Mouse (Mus musculus): ENCODE measurements at regions not wholly inside any gene's neighbourhood (a gene's known extent, or its start where the extent isn't known, plus 50 kb on each side); places are given as distances from the start of the nearest gene placed in this dataset.

DNA sequence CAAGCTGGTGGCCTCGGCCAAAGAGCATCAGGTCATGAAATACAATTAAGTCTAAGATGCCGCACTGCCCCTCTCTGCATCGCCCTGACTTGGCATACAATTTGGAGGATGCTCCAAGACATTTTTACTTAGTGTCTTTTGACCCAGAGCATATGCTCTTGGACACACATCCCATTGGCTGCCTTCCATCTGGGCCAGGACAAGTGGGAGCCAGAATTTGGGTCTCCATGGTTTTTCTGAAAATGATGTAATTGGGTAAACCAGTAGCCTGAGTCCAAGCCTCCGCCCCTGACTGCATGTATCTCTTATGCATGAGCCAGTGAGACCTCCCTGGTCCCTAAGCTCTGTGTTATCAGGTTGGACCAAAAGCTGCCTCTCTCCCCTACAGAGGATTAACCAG lies 117.1 kb upstream of the Rpl38 start:
- DNase-seq (ENCODE audit: low spot score in 2 of 2) = no peak

DNA sequence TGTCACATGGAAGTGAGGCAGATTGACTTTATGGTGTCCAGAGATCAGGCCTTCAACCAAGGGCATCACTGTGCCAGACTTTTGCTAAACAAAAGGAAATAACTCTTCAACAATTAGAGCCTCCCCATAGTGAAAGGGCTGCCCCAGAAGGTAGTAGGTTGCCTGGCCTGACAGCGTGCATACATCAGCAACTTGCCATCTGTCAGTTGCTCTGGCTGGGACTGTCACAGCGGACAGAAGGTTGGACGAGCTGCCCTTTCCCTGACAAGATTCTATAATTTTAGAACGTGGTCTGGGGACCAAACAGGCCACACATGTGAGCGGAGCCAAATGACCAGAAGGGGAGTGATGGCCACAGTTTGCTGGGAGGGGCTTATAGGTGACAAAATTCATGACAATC lies 119.7 kb upstream of the Rpl38 start:
- no peak for DNase-seq (ENCODE audit: low spot score in 2 of 2)

DNA sequence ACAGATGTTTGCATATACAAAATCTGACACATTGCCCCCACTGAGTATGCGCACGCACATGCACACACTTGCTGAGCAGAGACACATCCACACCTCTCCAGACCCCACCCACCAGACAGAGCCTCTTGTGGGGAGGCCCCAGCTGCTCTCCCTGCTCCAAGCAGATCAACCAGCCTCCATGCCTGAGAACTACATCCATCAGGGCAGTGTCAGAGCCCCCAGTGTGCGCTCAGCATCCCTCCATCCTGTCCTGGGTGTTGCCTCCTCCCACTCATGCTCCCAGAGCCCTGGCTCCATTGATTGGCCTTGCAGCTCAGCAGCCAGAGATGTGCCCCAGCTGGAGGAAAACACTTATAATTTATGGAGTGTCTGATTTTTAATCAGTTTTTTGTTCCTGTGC lies 124.1 kb upstream of the Rpl38 start:
- DNase-seq (ENCODE audit: low spot score in 2 of 2) = no peak

DNA sequence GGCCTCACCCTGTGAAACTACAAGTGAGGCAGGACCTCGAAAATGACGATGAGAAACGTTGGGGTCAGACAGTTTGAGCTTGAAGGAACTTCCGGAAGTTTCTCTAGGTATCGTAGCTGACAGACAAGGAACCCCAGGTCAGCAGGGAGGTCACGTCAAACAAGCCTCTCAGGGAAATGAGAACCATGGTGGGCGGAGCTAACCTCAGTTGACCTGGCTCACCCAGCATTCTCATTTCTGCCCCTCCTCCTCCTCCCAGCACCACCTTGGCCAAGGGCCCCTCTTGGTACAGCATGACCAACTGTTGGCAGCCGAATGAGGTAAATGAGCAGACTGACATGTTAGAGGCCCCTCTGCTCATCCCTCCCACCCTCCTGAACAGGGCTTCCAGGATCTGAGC lies 126.2 kb upstream of the Rpl38 start:
- DNase-seq (ENCODE audit: low spot score in 2 of 2) = no peak

DNA sequence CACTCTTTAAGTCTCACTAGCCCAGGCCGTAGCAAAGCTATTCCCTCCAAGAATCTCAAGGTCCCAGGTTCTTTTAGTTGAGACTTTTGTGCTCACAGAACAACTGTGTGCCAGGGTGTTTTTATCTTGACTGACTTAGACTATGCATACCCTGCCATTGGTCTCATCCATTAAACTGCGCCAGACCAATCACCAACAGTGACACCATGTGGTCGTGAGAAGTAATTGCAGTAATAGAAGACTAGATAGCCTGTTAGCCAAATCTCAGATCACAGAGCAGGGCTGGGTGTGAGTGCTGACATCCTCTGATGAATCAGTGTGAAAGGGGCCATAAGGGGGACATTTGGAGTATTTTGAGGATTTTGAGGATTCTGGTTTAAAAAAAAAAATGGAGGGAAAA lies 127.8 kb upstream of the Rpl38 start:
- DNase-seq (ENCODE audit: low spot score in 2 of 2) = no peak

DNA sequence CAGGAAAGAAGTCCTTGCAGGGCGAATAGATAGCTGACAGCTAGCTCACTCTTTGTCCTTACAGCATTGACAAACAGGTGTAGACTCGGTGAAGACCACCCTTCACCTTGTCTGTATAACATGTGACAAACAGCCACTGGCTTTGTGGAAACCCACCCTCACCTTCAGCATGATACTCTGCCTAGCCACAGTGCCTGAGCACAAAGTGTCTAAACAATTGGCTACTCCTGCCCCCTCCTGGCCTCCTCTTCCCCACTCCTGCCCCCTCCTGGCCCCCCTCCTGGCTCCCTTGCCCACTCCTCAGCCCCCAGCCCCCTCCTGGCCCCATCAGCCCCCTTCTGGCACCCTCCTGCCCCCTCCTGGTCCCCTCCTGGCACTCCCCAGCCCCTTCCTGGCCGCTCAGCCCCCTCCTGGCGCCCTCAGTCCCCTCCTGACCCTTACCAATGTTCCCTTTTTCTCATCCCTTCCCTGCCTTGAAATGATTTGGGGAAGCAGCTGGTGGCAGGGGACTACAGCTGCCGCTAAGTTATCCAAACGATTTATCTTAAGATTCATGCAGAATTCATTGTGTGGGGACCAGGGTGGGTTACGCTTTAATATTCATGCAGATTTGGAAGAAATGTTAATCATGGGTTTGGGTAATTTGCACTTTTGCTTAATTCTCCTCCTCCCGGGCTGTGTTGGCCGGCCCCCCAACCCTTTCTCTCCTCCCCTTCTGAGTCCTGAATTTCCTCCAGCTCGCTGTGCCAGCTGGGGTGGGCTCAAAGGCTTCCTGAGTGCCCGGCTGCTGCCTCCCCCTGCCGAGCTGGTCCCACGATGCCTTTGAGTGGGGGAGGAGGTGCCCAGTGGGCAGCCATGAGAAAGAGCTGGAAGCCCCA lies 131.5 kb upstream of the Rpl38 start:
- DNase-seq (ENCODE audit: low spot score in 2 of 2) = no peak

DNA sequence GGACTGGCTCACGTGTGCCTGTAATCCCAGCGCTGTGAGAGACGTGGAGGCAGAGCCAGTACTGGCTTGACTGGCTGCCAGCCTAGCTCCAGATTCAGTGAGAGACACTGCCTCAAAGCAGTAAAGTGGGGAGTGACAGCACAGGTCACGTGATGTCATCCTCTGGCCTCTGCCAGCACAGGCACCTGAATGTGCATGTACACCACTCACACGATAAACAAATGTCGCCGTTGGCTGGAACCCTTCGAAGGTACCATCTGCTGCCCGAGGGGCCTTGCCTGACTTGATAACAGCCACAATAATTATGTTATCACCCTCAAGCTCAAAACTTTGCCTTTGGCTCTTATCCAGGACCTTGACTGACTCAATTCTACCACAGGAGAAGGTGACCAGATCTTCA lies 132.4 kb upstream of the Rpl38 start:
- DNase-seq (ENCODE audit: low spot score in 2 of 2) = no peak

DNA sequence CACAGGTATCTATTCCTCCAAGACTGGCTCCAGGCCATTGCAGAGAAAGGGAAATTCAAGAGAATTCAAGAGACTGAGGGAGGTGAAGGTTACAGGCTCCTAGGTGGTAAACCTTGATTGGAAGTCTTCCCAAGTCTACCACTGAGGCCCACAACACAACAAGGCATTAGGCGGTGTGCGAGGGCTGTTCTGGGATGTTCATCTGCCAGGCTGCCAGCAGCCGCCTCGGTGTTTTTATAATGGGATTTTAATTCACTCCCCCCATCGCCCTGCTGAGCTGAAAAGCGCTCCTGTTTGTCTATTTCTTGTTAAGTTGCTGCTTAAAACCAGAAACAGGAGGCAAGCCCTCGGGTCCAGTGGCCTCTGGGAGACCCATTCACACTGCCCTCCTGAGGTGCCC lies 133.9 kb upstream of the Rpl38 start:
- no peak for DNase-seq (ENCODE audit: low spot score in 2 of 2)

DNA sequence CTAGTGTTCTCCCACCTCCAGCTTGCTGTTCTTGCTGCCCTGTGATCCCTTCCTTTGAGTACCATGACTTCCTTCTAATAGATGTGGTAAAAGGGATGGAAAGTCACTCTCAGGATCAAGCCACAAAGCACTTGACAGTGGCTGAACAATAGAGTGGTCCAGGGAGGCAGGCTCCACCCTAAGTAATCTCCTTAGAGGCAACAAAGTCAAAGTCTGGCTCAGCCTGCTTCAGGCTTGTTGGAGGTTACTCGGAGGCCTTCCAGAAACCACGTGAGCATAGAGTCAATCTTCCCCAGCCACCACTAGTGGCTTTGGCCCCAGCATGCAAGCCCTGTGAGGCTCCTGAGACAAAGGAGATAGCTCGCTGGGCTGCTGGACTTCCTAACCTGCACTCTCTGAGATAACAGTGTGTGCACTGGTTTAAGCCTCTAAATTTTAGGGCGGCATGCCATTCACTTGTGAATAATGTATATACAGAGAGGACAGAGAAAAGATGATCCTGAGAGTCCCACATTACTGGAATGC lies 137.0 kb upstream of the Rpl38 start:
- DNase-seq (ENCODE audit: low spot score in 2 of 2) = no peak

DNA sequence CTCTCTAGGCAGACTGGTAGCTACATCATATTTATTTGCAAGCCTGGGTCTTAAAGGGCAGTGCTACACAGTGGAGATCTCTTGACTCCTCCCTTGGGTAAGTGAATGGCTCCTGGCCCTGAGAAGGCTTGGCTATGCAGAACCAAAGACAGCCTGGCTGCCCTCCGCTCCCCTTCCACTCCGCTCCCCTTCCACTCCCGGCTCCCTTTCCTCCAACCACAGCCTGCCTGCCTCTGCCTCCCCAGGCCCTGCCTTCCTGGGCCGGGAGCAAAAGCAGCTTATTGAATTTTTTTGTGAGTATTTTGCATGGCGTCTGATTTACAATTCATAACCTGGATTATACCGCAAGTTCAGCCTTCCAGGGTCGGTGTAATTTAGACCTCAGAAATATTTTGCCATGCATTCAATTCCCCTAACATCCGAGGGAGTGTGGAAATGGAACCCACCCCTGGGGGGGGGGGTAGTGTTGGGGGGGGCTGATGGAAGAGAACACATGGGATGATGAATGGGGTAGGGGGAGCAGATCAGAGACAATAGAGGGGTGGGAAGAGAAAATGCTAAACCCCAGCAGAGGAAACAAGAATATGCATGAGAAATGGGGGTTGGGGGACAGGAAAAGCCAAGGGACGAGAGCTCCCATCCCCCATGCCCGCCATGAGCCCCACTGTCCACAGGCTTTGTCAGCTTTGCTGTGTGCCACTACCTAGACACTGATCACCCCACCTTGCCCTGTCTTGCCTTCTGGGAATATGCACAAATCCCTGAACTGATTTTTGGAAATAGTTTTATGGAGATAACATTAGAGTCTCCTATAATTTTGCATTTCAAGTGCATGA lies 139.2 kb upstream of the Rpl38 start:
- no peak for DNase-seq (ENCODE audit: low spot score in 2 of 2)

DNA sequence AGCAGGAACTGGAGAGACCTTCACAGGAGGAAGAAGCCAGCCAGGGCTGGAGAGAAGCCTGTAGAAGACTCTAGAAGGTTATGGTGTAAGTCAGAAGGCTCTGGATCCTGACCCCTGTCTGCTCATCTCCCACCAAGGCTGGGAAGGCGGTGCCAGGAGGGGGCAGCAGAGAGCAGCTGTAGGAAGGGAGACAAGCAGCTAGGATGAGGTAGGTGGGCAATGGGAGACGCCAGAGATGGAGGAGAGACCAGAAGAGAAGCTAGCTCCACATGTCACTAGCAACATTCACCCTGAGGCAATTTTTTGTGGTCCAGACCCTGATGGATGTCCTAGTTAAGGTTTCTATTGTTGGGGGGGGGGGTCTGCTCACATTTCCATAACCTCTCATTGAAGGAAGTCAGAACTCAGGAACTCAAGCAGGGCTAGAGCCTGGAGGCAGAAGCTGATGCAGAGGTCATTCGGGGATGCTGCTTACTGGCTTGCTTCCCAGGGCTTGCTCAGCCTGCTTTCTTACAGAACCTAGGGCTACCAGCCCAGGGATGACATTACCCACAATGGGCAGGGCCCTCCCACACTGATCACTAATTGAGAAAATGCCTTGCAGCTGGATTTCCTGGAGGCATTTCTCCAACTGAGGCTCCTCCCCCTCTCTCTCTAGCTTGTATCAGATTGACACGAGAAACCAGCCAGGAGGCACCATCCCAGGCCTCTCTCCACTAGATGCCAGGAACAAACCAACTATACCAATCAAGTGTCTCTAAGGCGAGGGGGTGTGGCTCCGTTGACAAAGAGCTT lies 144.7 kb upstream of the Rpl38 start:
- DNase-seq (ENCODE audit: low spot score in 2 of 2) = peak in 1 of 2 experiments; percentile 18

DNA sequence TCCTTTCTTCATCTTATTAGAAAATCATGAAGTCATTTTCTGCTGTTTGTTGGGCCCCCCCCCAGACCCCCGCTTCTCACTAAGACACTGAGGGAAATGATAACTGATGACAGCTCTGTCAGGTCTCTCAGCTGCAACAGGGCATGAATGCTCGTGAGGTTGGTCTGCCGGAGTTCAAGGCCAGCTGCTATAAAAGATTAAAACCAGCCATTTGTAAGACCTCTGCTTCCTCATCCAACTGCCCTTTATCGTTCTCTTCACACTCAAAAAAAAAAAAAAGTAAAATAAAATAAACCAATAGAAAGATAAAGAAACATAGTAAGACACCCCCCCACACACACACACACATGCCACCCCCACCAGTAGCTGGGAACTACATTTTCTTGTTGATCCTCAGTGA lies 153.0 kb upstream of the Rpl38 start:
- no peak for DNase-seq (ENCODE audit: low spot score in 2 of 2)

DNA sequence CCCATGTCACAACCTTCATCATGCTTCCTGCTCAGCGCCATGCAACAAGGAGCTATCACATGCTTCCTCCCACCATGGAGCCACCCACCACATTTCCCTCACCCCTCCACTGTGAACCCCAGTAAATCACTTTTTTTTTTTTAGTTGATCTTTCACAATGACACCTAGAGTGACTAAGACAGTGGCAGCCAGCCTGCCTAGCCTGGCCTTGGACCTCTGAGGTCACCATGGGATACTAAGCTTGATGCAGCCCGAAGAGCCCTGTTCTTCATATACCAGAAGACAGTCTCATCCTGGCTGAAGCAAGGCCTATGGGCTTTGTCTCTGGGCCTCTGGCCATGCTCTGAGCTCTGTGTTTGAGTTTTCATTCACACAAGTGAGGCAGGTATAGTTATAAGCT lies 154.2 kb upstream of the Rpl38 start:
- no peak for DNase-seq (ENCODE audit: low spot score in 2 of 2)

DNA sequence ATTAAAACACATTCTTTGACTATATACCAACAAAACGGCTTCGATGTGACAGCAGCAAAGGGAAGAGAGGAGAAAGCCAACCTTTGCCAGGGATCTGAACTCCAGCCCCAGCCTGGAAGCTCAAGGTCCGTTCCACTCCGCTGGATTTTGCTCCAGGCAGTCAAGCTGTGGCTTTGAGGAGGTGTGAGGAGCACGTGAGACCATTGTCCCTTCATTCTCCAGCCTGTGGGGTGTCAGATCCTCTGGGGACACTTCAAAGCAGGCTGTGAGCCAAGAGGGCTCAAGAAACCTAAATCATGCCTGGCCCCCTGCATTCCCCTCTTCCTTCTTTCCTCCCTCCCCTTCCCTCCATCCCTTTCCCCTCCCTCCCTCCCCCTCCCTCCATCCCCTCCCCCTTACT lies 154.9 kb upstream of the Rpl38 start:
- DNase-seq (ENCODE audit: low spot score in 2 of 2) = no peak

DNA sequence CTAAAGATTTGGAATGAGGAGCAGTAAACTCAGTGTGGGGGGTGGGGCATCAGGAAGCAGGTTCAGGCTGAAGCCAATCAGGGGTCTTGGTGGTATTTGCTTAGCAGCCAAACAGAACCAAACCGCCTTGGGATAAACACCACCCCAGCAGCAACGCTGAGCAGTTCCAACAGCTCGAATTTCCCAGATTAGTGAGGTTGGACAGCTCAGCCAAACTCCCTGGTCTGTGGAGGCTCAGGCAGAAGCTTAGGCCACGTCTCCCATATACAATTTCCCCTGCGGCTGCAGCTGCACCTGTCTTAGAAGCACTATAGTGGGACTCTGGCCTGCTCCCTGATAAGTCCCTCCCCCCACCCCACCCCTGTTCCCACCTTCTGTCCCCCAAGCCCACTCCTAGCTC lies 156.3 kb upstream of the Rpl38 start:
- no peak for DNase-seq (ENCODE audit: low spot score in 2 of 2)

DNA sequence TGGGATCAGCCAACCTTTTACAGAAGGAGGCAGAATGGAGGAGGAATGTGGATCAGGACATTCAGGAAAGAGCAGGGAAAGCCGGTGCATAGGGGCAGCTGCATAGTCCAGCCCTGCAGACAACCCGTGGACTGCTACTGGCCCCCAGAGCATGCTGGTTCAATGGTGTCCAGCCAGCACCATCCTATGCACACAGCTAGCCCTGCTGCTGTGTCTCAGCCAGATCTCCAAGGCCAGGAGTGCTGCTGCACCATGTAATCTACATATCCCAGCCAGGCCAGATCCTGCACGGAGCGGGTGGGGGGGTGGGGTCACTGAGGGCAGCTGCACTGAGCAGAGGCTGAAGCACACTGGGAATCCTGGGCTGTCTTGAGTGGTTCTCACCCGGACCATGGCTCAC lies 165.8 kb upstream of the Rpl38 start:
- DNase-seq (ENCODE audit: low spot score in 2 of 2) = no peak

DNA sequence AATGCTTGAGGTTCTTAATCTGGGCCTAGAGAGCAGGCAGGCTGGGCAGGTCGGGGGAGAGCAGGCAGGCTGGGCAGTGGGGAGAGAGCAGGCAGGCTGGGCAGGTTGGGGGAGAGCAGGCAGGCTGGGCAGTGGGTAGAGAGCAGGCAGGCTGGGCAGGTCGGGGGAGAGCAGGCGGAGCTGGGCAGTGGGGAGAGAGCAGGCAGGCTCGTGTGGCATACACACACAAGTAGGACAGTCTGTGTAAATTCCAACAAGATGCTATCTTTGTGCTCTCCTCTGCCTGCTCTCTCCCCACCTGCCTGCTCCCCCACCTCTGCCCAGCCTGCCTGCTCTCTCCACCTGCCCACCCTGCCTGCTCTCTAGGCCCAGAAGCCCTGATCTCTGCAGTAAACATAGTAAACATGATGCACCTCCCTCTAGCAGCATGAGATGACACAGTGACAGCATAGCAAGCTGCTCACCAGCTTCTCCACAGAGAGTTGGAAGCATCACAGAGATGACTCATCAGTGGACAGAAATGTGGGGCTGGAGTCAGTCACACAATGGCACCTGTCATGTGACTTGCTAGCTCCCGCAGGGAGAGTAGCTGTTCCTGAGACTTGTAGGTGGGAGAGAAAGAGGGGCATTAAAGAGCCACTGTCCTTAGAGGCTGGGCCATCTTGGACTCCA lies 166.3 kb upstream of the Rpl38 start:
- no peak for DNase-seq (ENCODE audit: low spot score in 2 of 2)

DNA sequence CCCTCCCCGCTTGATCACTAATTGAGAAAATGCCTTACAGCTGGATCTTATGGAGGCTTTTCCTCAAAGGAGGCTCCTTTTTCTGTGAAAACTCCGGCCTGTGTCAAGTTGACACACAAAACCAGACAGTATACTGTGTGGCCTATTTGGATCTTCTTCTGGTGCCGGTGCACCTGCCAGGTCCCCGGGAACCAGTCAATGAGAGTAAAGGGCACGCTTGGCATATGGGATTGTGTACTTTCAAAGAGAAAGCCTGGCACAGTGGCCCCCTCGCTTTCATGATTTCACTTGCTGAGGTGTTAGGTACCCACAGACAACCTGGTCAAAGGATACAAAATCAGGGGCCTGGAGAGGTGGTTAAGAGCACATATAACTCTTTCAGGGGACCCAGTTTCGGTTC lies 167.9 kb upstream of the Rpl38 start:
- no peak for DNase-seq (ENCODE audit: low spot score in 2 of 2)

DNA sequence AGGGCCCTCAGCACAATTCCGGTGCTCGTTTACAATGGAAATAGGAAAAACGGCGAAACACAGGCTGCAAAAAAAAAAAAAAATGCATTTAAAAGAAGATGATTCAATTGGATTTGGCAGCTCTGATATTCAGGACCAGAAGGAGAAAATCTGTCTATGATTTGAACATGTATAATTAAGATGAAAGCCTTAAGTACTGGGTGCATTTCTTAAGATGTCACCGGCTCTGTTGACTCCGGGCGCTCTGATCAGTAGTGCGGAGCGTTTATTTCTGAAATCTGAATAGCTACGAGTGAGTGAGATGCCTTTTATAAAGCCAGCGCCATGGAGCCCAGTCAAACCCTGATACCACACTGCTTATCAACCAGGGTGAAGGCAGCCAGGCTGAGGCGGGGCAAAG lies 168.7 kb upstream of the Rpl38 start:
- DNase-seq (ENCODE audit: low spot score in 2 of 2) = no peak

DNA sequence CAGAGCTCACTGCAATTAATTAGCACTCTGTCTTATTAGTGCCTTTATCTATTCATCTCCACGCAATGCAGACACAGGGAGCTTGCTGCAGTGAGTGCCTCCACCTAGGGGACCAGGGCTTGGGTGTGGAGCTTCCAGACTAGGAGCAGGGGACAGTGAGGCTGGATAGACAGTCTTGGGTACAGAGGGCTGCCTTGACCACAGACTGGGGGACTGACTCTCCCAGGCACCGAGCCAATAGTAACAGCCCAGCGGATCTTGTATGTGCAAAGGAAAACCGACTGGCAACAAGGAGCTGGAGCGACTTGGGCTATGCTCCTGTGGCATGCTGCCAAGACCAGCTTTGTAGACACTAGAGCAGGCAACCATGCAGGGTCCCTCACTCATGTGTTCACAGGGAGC lies 172.8 kb upstream of the Rpl38 start:
- DNase-seq (ENCODE audit: low spot score in 2 of 2) = no peak

DNA sequence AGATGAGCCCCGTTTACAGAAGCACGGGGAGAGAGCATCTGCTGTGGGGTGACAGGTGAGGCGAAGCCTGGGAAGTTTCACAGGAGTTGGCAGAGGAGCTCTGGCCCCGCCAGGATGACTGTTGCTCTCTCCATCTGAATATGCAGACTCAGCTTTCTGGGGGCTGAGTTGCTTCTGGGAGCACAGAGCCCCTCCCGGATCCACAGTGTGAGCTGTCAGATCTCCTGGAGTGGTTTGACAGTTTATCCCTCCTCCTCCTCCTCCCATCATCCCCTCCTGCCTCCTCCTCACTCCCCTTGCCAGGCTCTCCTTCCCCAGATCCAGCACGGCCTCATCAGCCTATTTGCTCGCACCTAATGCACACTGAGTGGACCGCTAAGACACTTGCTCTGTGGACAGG lies 181.9 kb upstream of the Rpl38 start:
- DNase-seq (ENCODE audit: low spot score in 2 of 2) = no peak

DNA sequence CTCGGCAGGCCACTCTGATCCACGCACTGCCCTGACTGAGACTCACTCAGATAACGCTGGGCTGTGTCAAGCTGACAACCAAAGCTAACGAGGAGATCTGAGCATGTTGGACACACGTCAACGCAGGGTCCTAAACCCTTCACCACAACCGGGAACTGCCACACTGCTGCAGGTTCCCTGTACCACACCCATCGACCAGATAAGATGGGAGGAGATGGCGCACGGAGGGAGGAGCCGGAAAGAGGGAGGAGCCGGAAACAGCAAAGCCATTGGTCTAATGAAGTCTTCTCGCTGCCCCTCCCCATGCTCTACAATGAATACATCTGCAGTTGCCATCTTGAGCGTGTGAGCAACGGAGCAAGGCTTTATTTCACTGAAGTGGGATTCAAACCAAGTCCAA lies 182.9 kb upstream of the Rpl38 start:
- no peak for DNase-seq (ENCODE audit: low spot score in 2 of 2)

Measured in heart, adult 9 months (tissue).